Mouse (Mus musculus) gastrocnemius, postnatal 4 days (tissue): ENCODE data around the gene Abhd16a. TPM values are rescaled to one million over a fixed set of nuclear protein-coding genes. Genes with fewer than 3 reads are reported as not detected.
"Not testable (repeated sequence)": the region's sequence is repeated elsewhere in the genome, so short reads cannot be mapped to it uniquely, and the experiment has no call there.

ENCODE experiments used
- DNase-seq, 2 experiments: peaks; one replicate each; pipeline ENCODE4 v3.0.0; 2021 to 2022; ENCODE audit warnings: low spot score in 2 of 2, mixed read lengths in 2 of 2
- total RNA-seq, 2 experiments: library from RNA; stranded (reverse); gene quantifications; 2 replicates each; pipeline ENCODE4 v1.2.3; 2021

The Abhd16a gene
- total RNA-seq, 2 experiments from 2014 or later = 67.2 to 69.3 TPM

DNA sequence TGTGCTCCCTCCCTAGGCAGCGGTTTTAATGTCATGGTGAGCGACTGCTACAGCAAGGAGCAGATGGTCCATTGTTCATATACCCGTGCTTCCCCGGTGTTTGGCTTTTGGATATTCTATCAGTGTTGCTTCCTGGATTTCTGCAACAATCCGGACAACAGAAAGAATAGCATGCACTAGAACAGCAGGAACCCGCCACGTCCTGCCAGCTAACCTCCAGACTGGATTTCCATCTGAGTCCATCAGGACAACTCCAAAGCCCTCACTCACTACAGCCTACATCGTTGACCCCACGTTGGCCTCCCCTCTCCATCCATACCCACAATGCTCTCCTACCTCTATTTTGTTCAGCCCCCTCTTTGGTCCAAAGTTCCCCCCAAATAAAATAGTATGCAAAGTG, 22.7 kb downstream of the Abhd16a start:
- no peak for DNase-seq

DNA sequence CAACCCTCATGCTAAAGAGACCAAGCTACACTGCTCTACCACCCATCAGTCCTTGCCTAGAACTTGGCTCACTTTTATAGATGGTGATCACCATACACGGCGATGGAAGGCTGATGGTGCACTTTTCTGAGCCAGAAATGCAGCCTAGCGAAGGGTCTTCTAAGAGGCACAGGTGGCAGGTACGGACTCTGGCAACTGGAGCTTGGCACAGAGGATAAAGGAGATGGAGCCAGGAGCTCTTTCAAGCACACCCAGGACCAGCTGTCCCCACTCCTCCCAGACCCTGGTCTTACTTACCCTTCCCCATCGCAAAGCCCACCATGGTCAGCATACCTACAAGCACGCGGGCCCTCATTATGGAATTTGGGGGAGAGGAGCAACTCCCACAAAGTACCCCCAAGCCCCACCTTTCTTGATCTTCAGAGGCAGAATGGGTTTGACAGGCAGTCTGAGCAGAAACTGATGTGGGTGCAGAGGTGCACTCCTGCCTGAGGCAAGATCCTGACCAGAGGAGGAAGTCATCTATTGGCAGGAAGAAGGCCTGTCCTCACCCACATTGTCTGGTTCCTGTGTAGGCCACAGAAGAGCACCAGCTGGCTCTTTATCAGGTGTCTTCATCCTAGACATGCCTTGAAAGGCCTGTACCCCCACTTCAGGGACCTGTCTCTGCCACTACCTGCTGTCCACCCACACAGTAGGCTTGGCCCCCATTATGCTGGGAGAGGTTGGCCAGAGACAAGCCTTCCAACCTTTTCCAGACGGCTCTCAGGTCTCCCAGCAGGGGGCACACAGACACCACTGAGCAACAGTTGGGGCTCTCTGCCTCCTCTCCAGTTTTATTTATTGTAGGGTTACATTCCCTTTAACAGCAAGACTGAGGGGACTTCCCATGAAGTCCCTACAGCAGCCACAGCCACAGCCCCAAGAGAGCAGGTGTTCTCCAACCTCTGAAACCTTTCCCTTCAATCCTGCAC, 26.3 kb downstream of the Abhd16a start, which contains the start of gene Ly6g5b:
Gene Ly6g5b, minus strand, starts transcription at position 383 of the 974 bp plus-strand sequence.
- no peak for DNase-seq

DNA sequence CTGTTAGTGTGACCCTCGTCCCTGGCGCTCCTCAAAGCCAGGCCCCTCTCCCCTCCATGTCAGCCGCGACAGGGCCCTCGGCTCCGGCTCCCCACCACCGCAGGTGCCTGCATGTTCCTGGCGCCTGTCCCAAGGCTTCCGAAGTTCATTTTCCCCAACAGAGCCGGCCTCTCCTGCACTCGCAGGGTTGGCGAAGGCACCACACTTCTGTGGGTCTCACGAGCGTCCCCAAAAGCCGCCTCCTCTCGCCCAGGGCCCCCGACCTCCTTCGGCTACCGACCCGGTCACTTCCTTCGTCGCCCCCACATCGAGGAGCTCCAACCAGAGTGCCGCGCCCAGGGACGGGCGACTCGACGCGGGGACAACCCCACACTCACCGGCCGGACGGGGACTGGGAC, 31.7 kb downstream of the Abhd16a start:
- peak in 1 of 2 experiments; percentile 40 for DNase-seq

DNA sequence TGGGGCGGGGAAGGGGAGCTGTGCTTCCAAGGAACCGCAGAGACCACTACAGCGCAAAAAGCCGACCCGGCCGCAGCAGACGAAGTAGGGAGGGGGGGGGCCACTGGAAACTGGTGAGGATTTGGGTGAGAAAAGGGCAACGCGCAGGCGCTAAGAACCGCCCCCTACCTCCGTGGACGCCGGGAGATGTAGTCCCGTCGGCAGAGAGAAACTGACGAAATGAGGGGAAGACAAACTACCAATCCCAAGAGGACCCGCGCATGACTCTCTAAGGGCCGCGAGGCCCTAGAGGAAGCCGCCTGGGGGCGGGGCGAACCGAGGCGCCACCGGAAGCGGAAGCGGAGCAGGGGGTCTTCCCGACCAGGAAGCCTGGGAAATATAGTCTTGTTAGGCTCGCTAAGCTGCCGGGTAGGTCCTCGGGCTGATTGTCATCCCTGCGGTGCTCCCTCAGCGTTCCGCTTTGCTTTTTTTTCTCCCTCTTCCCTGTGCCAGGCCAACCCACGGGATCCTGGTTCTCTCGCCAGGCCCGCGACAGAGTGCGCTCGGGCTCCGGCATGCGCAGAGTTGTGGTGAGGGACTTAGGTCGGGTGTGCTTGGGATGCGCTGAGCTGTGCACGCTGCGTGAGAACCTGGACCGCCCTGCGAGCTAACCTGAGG, 32.2 kb downstream of the Abhd16a start, which contains the start of gene Gpank1:
Gene Gpank1, plus strand, starts transcription at position 313 of the 657 bp plus-strand sequence.
- peak; percentile 98 to 99 for DNase-seq

DNA sequence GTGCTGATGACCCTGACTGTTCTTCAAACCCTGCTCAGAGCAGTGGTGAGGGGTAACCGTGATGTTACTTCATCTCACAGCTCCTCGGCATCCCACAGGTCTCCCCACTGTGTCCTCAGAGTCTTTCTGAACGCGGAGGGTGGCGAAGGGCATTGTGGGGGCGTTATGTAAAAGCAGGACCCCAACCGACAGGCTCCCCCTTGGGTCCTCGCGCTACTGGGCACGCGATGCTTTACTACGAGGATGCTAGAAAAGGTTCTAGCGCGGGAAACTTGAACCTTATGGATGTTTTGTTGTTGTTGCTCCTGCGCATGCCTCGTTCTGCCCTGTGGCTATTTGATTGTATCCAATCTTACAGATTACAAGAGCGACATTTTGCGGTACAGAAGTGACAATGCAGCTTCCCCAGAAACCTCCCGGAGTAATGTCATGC, 32.8 kb downstream of the Abhd16a start, which contains the start of gene Csnk2b:
Gene Csnk2b, minus strand, starts transcription at position 183 of the 433 bp plus-strand sequence.
- peak in 1 of 2 experiments; percentile 58 for DNase-seq

DNA sequence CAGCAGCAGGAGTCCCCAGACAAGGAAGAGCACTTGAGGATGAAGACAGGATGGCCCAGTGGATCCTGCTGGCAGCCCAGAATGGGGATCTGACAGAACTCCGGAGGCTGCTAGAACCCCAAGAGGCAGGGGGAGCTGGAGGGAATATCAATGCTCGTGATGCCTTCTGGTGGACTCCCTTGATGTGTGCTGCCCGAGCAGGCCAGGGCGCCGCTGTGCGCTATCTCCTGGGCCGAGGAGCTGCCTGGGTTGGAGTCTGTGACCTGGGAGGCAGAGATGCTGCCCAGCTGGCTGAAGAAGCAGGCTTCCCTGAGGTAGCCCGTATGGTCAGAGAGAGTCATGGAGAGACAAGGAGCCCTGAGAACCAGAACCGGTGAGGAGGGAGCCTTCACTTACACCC, 34.2 kb downstream of the Abhd16a start:
- not testable (repeated sequence) for DNase-seq

DNA sequence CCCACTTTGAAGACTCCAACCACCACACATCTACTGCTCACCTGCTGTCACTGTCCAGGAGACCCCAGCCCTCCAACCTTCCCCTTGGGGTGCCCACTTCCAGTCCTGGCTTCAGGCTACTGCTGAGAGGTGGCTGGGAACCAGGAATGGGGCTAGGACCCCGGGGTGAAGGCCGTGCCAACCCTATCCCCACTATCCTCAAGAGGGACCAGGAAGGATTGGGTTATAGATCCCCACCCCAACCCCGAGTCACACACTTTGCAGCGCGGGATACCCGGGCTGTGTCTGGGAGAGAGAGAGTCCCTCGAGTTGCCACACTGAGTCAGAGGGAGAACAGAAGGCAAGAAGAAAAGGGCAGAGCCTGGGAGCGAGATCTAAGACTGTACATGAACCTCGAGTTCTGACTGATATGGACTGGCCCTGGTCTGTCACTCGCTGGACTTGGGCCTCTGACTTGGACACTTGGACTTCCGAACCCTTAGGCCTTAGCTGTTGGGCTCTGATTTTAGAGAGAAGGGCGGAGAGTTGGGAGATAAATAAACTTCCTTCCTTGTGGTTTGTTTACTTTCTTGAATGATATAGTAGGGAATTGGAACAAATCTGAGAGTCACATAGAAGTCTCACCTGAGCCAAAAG, 35.3 kb downstream of the Abhd16a start:
- DNase-seq = not testable (repeated sequence)

DNA sequence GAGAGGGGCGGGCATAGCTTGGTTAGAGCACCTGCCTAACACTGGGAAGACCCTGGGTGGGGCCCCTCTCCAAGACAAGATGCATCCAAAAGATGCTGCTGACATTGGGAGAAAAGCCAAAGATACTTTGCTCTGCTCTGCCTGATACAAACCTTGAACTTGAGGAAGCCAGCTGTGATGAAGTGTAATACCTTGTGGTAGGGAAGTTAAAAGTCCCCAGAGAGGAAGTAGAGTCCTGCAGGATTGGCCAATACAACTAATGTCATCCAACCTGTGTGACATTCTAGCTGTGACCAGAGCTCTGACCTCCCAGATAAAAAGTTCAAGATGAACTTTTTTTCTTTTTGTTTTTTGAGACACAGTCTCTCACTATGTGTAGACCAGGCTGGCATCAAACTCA, 36.0 kb downstream of the Abhd16a start:
- no peak for DNase-seq

DNA sequence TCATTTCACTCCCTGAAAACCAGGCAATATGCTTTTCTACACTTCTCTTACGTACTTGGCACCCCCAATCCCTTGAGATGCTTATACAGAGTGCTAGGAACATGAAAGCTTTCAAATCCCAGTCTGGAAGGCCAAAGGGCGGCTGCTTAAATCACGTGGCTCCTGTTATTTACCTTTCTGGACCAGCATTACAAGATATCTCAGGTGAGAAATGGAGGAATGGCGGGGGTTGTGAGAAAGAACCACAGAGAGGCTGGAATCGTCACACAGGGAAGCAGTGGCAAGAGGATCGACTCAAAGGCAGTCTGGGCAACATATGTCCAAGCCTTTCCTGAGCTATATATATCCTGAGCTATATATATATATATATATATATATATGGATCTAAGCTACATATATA, 36.5 kb downstream of the Abhd16a start:
- no peak for DNase-seq

DNA sequence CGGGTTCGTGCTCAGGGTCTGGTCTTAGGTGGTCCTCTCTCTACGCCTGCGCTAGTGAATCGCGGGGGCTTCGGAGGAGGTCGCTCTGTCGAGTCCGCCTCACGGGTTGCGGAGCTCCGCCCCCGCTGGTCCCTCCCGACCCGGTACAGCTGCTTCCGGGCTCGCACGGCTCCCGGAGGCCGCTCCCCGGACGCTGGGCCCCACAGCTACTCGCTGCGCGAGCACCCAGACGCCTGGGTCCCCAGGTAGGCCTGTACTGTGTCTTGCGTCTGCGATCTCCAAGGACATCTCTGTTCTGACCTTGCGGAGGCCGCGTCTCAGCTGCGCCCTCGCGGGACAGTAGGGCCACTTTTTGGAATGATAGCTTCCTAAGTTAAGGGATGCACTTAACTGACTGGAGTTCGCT, 37.1 kb downstream of the Abhd16a start, which contains the start of gene D17H6S53E:
Gene D17H6S53E, plus strand, starts transcription at position 168 of the 406 bp plus-strand sequence.
- peak; percentile 54 to 77 for DNase-seq

DNA sequence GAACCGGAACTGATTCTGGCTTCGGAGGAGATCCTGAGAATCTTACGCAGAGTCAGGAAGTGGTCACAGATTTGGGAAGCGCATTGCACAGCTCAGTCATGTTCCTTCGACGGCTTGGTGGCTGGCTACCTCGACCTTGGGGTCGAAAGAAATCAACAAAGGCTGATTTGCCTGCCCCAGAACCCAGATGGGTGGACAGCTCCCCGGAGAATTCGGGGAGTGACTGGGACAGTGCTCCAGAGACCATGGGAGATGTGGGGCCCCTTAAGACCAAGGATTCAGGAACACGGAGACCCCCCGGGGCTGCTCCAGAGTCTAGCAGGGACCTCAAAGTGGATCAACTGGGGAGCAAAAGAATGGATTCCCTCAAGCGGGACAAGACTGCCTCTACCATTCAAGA, 38.0 kb downstream of the Abhd16a start:
- DNase-seq = no peak

DNA sequence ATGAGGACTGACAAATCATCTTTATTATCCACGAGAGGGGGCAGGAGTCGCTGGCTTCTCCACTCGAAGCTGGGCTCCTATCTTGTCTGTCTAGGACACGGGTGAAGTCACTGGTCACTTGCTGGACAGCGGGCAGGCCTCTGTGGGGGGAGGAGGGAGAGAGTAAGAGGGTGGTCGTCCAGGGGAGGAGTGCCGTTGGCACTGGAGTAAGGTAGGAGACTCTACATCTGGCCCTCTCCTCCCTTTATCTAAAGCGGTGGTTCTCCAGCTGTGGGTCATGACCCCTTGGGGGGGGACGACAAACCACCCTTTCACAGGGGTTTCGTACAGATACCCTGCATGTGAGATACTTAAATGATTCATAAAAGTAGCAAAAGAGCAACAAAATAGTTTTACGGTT, 39.9 kb downstream of the Abhd16a start:
- no peak for DNase-seq

DNA sequence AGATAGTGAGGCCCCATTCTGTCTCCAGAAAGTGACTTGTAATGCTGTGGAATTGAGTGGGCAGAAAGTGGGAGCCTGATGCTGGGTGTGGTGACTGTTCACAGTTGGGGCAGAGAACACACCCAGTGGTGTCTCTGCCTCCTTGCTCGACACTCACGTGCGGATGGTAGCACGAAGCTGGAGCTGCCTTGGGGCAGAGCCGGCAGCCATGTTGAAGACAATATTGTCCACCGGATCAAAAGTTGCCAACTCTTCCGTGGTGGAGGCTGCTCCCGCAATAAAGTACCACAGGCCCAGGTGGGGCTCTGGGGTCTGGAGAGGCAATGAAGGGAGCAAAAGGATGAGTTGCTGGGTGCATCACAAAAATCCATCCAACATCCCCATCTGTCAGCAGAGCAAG, 42.0 kb downstream of the Abhd16a start:
- DNase-seq = no peak

DNA sequence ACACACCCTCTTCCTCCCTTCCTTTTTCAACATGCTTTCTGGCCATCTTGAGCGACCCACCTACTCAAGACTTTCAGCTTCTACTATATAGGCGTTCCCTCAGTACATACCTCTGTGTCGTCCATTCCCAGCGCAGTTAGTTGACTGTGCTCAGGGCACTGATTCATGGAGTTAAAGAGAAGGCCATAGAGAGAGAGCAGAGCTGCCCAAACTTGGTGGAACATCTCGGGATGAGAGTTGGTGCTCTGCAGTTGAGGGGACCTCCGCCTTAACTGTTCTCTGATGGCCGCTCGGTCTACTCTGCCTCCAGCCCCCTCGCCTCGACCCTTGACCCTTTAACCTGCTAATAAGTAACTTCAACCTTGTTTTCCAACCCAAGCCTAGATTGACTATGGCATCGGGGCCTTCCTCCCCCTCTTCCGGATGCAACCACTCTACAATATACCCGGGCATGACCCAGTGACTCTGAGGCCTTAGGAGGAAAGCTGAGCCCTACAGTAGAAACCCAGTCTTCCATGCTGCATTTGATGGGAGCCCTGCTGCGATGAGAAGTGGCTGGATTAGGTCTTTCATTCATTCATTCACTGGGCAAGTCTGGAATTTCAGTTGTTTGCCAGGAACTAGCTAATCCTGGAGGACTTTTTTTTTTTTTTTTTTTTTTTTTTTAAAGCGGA, 42.6 kb downstream of the Abhd16a start, which contains the start of gene Apom:
Gene Apom, minus strand, starts transcription at position 551 of the 674 bp plus-strand sequence.
- DNase-seq = no peak

DNA sequence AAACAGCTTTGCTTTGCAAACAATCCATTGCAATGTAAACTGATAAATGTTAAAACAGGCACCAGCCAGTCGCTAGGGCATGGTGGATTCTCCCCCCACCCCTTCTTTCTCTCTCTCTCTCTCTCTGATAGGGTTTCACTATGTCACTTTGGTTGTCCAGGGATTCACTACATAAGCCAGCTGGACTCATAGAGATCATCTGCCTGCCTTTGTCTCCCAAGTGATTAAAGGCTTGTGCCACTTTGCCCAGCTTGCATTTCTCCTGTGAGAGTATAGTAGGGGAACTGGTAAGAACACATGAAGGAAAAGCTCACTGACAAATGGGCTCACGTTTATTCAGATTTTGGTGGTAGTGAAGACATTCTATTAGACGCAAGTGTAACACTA, 43.1 kb downstream of the Abhd16a start:
- no peak for DNase-seq

DNA sequence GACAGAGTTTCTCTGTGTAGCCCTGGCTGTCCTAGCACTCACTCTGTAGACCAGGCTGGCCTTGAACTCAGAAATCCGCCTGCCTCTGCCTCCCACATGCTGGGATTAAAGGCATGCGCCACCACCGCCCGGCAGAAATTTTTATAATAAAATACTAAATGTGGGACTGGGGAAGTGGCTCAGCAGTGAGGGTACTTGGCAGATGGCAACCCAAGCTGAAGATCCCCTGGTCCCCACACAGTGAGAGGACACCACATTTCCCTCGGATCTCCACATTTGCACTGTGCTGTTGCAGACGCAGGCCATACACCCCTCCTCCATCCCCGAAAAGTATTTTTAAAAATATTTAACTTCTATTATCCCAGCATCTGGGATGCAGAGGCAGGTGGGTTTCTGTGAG, 44.5 kb downstream of the Abhd16a start:
- no peak for DNase-seq

DNA sequence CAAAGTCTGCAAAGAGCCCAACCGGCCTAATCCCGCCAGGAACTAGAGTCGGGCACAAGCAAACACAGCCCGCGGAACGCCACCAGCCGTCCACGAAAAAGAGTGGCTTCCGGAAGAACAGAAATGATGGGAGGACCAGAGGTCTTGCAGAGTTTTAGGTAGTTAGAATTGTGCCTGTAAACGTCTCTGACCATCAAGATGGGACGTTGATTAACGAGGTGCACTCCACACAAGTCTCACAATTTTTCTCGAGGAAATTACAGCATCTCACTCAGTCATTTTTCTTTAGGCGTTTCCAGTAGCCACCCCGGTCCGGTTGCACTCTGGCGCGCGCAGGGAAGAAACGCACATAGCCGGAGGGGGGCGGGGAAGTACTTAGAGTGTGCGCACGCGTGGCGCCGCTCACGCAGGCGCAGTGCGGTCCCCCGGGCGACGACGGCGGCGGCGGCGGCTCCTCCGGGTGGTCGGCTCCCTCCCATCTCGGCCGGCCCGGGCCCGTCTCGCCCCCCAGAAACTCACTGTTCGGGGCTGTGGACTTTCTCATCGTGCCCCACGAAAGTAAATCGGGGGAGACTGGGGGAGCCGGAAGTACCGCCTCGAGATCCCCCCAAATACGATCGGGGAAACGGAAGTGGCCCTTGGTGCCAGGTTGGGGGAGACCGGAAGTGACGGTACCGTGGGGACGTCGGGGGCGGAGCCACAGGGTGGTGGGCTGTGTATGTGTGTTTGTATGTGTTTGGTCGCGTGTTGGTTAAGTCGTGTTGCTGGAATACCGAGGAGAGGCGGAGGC, 45.9 kb downstream of the Abhd16a start, which contains the start of gene Bag6:
Gene Bag6, plus strand, starts transcription at position 378 of the 790 bp plus-strand sequence.
- DNase-seq = peak; percentile 93 to 96

DNA sequence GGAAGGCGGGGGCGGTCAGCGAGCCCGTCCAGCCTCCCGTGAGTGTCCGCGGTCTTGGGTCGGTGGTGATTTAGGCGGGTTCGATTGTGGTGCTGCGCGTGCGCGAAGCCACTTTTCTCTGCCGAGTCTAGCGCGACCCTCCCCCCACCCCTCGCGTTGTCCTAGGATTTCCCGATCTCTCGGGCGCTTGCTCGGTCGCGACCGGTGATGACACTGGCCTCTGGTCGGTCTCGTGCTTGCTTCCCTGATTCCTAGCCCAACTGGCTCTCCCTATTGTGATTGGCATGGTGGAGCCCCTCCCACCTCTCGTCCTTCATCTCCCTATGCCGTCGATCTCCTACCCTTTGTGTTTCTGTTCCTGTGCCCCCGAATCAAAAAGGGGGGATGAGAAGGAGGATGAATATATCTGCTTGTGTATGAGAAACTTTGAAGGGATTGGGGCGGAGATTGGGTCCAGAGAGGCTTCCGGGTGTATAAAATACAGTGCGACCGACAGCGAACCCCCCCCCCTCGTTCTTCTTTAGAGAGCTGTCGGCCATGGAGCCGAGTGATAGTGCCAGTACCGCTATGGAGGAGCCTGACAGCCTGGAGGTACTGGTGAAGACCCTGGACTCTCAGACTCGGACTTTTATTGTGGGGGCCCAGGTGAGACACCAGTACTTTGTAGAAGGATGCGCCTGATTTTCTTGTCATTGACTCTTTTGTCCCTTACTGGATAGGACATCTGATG, 46.7 kb downstream of the Abhd16a start:
- no peak for DNase-seq

DNA sequence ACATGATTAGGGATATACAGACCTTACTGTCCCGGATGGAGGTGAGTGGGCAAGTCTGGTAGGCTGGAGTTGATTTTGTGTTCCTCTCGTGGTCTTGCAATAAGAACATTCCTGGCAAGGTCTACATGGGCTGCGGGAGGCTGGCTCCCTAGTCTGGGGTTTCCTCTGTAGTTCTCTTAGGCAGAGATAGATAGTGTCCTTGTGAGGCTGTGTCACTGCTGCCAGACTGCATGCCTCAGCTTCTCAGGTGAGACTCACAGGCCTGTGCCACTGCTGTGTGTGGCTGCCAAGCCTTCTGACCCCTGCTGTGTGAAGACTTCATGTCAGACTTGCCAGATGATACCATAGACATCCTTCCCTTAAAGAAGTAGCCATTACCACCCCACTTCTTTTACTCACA, 50.2 kb downstream of the Abhd16a start:
- DNase-seq = no peak
